Mouse (Mus musculus): Measurements from ENCODE around the gene Timd4.

GRCm38 (mm10) chr11:46830348-46830747 lies 19.7 kb downstream of the Timd4 start:
- no peak for TF ChIP-seq CTCF (IDR thresholded peaks at IDR 0.05; ENCODE audit: extremely low read depth, insufficient read depth, low read length)
- TF ChIP-seq POLR2A (IDR thresholded peaks at IDR 0.05; ENCODE audit: extremely low read depth, insufficient read depth, low read length) = no peak

Data from cortical plate, adult 2 months (tissue).